Mouse (Mus musculus) small intestine, adult 2 months (tissue): ENCODE results near the gene Pex12. TPM values are rescaled to one million over a fixed set of nuclear protein-coding genes. Genes with fewer than 3 reads are reported as not detected.
A peak's percentile ranks its signal among the peaks of the same experiment; 100 is the strongest.
"Not testable (repeated sequence)": the region's sequence is repeated elsewhere in the genome, so short reads cannot be mapped to it uniquely, and the experiment has no call there.

Experiments used
- H3K27ac ChIP-seq: fragments of 200-500 bp; 2 replicates; pipeline ENCODE4 v1.5.1; 2012; ENCODE audit warnings: low read depth, low read length, control low read depth, inconsistent platforms; ENCODE audit not compliant: insufficient read depth
- H3K27me3 ChIP-seq: fragments of 200-500 bp; 2 replicates; pipeline ENCODE4 v1.6.1; 2012; ENCODE audit warnings: mild to moderate bottlenecking, moderate library complexity, low read length, inconsistent platforms; ENCODE audit not compliant: control insufficient read depth, insufficient read depth
- H3K36me3 ChIP-seq: fragments of 200-500 bp; 2 replicates; pipeline ENCODE4 v1.6.1; 2012; ENCODE audit warnings: mild to moderate bottlenecking, low read length, control low read depth, inconsistent platforms; ENCODE audit not compliant: control insufficient read depth, insufficient read depth
- H3K4me1 ChIP-seq: fragments of 200-500 bp; 2 replicates; pipeline ENCODE4 v1.6.1; 2012; ENCODE audit warnings: low read length, inconsistent platforms, mixed read lengths; ENCODE audit not compliant: control insufficient read depth, insufficient read depth, insufficient read length
- H3K4me3 ChIP-seq: fragments of 200-500 bp; 2 replicates; pipeline ENCODE4 v1.5.1; 2012; ENCODE audit warnings: low read depth, mild to moderate bottlenecking, control low read depth, inconsistent platforms, low read length, moderate library complexity
- CTCF ChIP-seq: fragments of 200-500 bp; IDR thresholded peaks from 2 replicates; pipeline ENCODE4 v1.5.1; 2012; ENCODE audit warnings: low read depth, mild to moderate bottlenecking, control low read depth, inconsistent platforms, low read length, moderate library complexity, mixed read lengths; ENCODE audit not compliant: insufficient replicate concordance, insufficient read length; ENCODE audit errors: extremely low read depth
- POLR2A ChIP-seq: fragments of 200-500 bp; IDR thresholded peaks from 2 replicates; pipeline ENCODE4 v1.6.1; 2012; ENCODE audit warnings: low read depth, mild to moderate bottlenecking, control low read depth, inconsistent platforms, low read length, moderate library complexity
- WGBS: fragments of 180-500 bp; shearing (Covaris S2); methylation state at CpG from one replicate; pipeline ENCODE4 v1.1.7; 2018; 5-methylcytosine and 5-hydroxymethylcytosine counted together
- polyA plus RNA-seq: library from polyadenylated mRNA; depleted of rRNA; stranded (reverse); fragments of >200 nt; gene quantifications from 2 replicates; pipeline ENCODE4 v1.2.3, GENCODE M21; 2012; rRNA removed

Gene Pex12
- 2.0 and 3.8 TPM in 2 replicates for polyA plus RNA-seq

- Histone ChIP-seq H3K27me3 (no peaks in the 10 kb centered on the region), H3K4me1 (peaks cover 4% of the 10 kb centered on the region), H3K36me3 (no peaks in the 10 kb centered on the region), H3K27ac (peak within 1 kb of the TSS; percentile 95), H3K4me3 (peak within 1 kb of the TSS; percentile 82)
- TF ChIP-seq CTCF, result no peak
- peak; percentile 47 for TF ChIP-seq POLR2A
- WGBS, result under 1% methylated on average over 51 of the region's 51 CpGs
These were observed at the start of gene Pex12 for GRCm38 (mm10) chr11:83302526-83303251. TSS of gene Pex12 (minus strand) at chr11:83302586.

- TF ChIP-seq POLR2A (no peak), CTCF (no peak)
- H3K36me3 ChIP-seq, result peaks cover 69% of the 10 kb centered on the region
- no peaks in the 10 kb centered on the region for H3K27me3 ChIP-seq
- no peak overlapping the region for H3K4me3 ChIP-seq
- 72% methylated on average over 3 of the region's 3 CpGs for WGBS
- H3K27ac ChIP-seq, result no peak overlapping the region
- H3K4me1 ChIP-seq, result no peaks in the 10 kb centered on the region
These were observed 39.4 kb upstream of the Pex12 start for GRCm38 (mm10) chr11:83341716-83342245.

GRCm38 (mm10) chr11:83339705-83340104, 37.3 kb upstream of the Pex12 start:
- peaks cover 71% of the 10 kb centered on the region for H3K36me3 ChIP-seq
- no peak overlapping the region for H3K4me3 ChIP-seq
- no peaks in the 10 kb centered on the region for H3K27me3 ChIP-seq
- no peaks in the 10 kb centered on the region for H3K4me1 ChIP-seq
- no peak for TF ChIP-seq CTCF
- no peak for TF ChIP-seq POLR2A
- WGBS, result 91% methylated on average over 2 of the region's 2 CpGs
- H3K27ac ChIP-seq, result no peak overlapping the region

DNA sequence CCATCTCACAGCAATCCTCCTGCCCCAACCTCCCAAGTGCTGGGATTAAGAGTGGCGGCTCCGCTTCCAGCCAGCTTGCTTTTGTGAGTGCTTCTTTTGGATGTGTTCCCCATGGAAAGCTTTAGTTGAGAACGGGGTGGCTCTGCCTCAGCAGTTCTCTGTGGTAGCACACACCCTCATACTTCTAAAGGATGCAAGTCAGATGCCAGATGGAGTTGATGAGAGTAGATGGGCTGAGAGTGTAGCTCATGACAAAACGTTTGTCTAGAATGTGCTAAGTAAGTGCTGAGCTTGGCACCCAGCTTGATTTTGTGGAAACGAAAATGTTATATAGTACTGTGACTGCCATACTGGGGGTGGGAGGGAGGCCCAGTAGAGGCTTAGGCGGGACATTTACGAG, 33.4 kb upstream of the Pex12 start:
- Histone ChIP-seq H3K4me1 (no peaks in the 10 kb centered on the region), H3K27me3 (no peaks in the 10 kb centered on the region), H3K4me3 (no peak overlapping the region), H3K27ac (no peak overlapping the region), H3K36me3 (peaks cover 56% of the 10 kb centered on the region)
- WGBS, result 87% methylated on average over 7 of the region's 7 CpGs
- TF ChIP-seq POLR2A, result no peak
- no peak for TF ChIP-seq CTCF

- H3K36me3 ChIP-seq, result peaks cover 50% of the 10 kb centered on the region
- H3K27ac ChIP-seq, result no peak overlapping the region
- WGBS, result 64% methylated on average over 3 of the region's 3 CpGs
- no peak for TF ChIP-seq POLR2A
- TF ChIP-seq CTCF, result no peak
- H3K27me3 ChIP-seq, result no peaks in the 10 kb centered on the region
- H3K4me3 ChIP-seq, result no peak overlapping the region
- H3K4me1 ChIP-seq, result no peaks in the 10 kb centered on the region
These were observed 25.0 kb upstream of the Pex12 start for GRCm38 (mm10) chr11:83327427-83327826.

GRCm38 (mm10) chr11:83326692-83327091, 24.3 kb upstream of the Pex12 start:
- WGBS, result 87% methylated on average over 3 of the region's 3 CpGs
- not testable (repeated sequence) for H3K4me1 ChIP-seq
- peaks cover 56% of the 10 kb centered on the region for H3K36me3 ChIP-seq

GRCm38 (mm10) chr11:83319048-83319447, 16.7 kb upstream of the Pex12 start:
- H3K27me3 ChIP-seq, result no peaks in the 10 kb centered on the region
- no peaks in the 10 kb centered on the region for H3K4me1 ChIP-seq
- H3K27ac ChIP-seq, result no peak overlapping the region
- no peak for TF ChIP-seq POLR2A
- no peak for TF ChIP-seq CTCF
- 72% methylated on average over 4 of the region's 4 CpGs for WGBS
- peaks cover 47% of the 10 kb centered on the region for H3K36me3 ChIP-seq
- no peak overlapping the region for H3K4me3 ChIP-seq

More at GRCm38 (mm10) chr11:83326692-83327091, 24.3 kb upstream of the Pex12 start:
- not testable (repeated sequence) for H3K4me3 ChIP-seq, H3K27ac ChIP-seq, H3K27me3 ChIP-seq

GRCm38 (mm10) chr11:83312471-83312870, 10.1 kb upstream of the Pex12 start:
- peaks cover 26% of the 10 kb centered on the region for H3K36me3 ChIP-seq

More at GRCm38 (mm10) chr11:83312471-83312870, 10.1 kb upstream of the Pex12 start:
- no peaks in the 10 kb centered on the region for H3K4me1 ChIP-seq
- H3K27ac ChIP-seq, result no peak overlapping the region
- TF ChIP-seq POLR2A (no peak), CTCF (no peak)
- no peaks in the 10 kb centered on the region for H3K27me3 ChIP-seq
- no peak overlapping the region for H3K4me3 ChIP-seq
- WGBS, result 87% methylated on average over 5 of the region's 5 CpGs
